Mouse (Mus musculus): ENCODE results near the gene Ttc38. TPM values are rescaled to one million over a fixed set of nuclear protein-coding genes. Genes with fewer than 3 reads are reported as not detected.
A peak's percentile ranks its signal among the peaks of the same experiment; 100 is the strongest.

The Ttc38 gene
- total and polyA plus RNA-seq, 3 experiments: 2.1 to 4.2 TPM; not detected in 1

GRCm38 (mm10) chr15:85878848-85879497 lies 46.9 kb downstream of the Ttc38 start, which contains the start of gene Trmu (continued):
- peak; percentile 51 for TF ChIP-seq RAD21 (IDR thresholded peaks at IDR 0.05; ENCODE audit: low read depth, low read length)
- 0 out of 2 replicates have a peak, but pooled peaks have one; percentile 14 for TF ChIP-seq NRF1 (IDR thresholded peaks at IDR 0.05; ENCODE audit: insufficient read depth, low read depth, low read length, poor library complexity, severe bottlenecking)
- peak in 1 of 2 experiments; percentile 22; a peak in 1 of 4 replicates for TF ChIP-seq EP300 (IDR thresholded peaks at IDR 0.05; ENCODE audit: low read depth in 1 of 2, low read length in 2 of 2)
- TF ChIP-seq ZNF384 (IDR thresholded peaks at IDR 0.05; ENCODE audit: low read depth, low read length): 0 out of 2 replicates have a peak, but pooled peaks have one; percentile 6
- TF ChIP-seq MXI1 (IDR thresholded peaks at IDR 0.05; ENCODE audit: low read depth, low read length): peak; percentile 81
- peak; percentile 82 for TF ChIP-seq NELFE (IDR thresholded peaks at IDR 0.05; ENCODE audit: low read depth, low read length)
- peak; percentile 33; the same call in 1 of the 2 replicates for TF ChIP-seq RCOR1 (IDR thresholded peaks at IDR 0.05; ENCODE audit: low read depth, low read length)
- 0 out of 2 replicates have a peak, but pooled peaks have one; percentile 8 for TF ChIP-seq CHD1 (IDR thresholded peaks at IDR 0.05; ENCODE audit: low read depth, low read length)
- TF ChIP-seq BHLHE40 (IDR thresholded peaks at IDR 0.05; ENCODE audit: borderline replicate concordance, low read depth, low read length): peak; percentile 37; the same call in 1 of the 2 replicates
- peak; percentile 96 for TF ChIP-seq MAZ (IDR thresholded peaks at IDR 0.05; ENCODE audit: low read depth, low read length)
- TF ChIP-seq POLR2A (IDR thresholded peaks at IDR 0.05; ENCODE audit: control insufficient read depth in 1 of 2, insufficient read depth in 1 of 2, low read depth in 1 of 2, low read length in 2 of 2, poor library complexity in 1 of 2): peak; percentile 82 to 95
- peak; percentile 64; the same call in 1 of the 2 replicates for TF ChIP-seq TCF12 (IDR thresholded peaks at IDR 0.05; ENCODE audit: low read depth, low read length)
- TF ChIP-seq ELF1 (IDR thresholded peaks at IDR 0.05; ENCODE audit: low read depth, low read length): peak; percentile 47
- no peak for TF ChIP-seq KAT2A (conservative IDR thresholded peaks at IDR 0.05; ENCODE audit: low read depth, low read length)

- H3K79me2 ChIP-seq (ENCODE audit: control insufficient read depth, insufficient read depth, low read length, poor library complexity): peaks cover 7% of the 10 kb centered on the region
- H3K27me3 ChIP-seq (ENCODE audit: control insufficient read depth in 1 of 2, insufficient read depth in 2 of 2, low read length in 2 of 2): no peaks in the 10 kb centered on the region
- peaks cover 0 to 10% of the 10 kb centered on the region in 2 experiments; a peak in 2 of 4 replicates for H3K36me3 ChIP-seq (ENCODE audit: control insufficient read depth in 1 of 2, insufficient read depth in 2 of 2, low read length in 2 of 2)
- peak overlapping the region; percentile 67 for H3K27ac ChIP-seq (ENCODE audit: control insufficient read depth, low read depth, low read length)
- peak overlapping the region; percentile 91 for H3K9ac ChIP-seq (ENCODE audit: control insufficient read depth, low read depth, low read length, poor library complexity, severe bottlenecking)
- TF ChIP-seq SMC3 (IDR thresholded peaks at IDR 0.05; ENCODE audit: low read depth, low read length) (peak; percentile 9; the same call in 1 of the 2 replicates), GATA1 (IDR thresholded peaks at IDR 0.05; ENCODE audit: low read depth, low read length) (no peak)
- peaks cover 0 to 10% of the 10 kb centered on the region in 2 experiments; a peak in 3 of 4 replicates for H3K4me1 ChIP-seq (ENCODE audit: control insufficient read depth in 1 of 2, insufficient read depth in 2 of 2, low read length in 2 of 2)
- H3K9me3 ChIP-seq (replicated peaks; ENCODE audit: insufficient read depth, low read length): no peaks in the 10 kb centered on the region
- peak overlapping the region; percentile 69 to 78 for H3K4me3 ChIP-seq (ENCODE audit: control insufficient read depth in 1 of 2, insufficient read depth in 1 of 2, low read depth in 2 of 2, low read length in 2 of 2)
- no peak for DNase-seq (ENCODE audit: low read depth, low spot score)
Observed at GRCm38 (mm10) chr15:85879498-85879895, 47.4 kb downstream of the Ttc38 start.

- no peaks in the 10 kb centered on the region for H3K27me3 ChIP-seq (ENCODE audit: control insufficient read depth in 1 of 2, insufficient read depth in 2 of 2, low read length in 2 of 2)
- DNase-seq (ENCODE audit: low read depth, low spot score): no peak
- H3K79me2 ChIP-seq (ENCODE audit: control insufficient read depth, insufficient read depth, low read length, poor library complexity): no peaks in the 10 kb centered on the region; the same call in 1 of the 2 replicates
- no peak overlapping the region for H3K4me3 ChIP-seq (ENCODE audit: control insufficient read depth in 1 of 2, insufficient read depth in 1 of 2, low read depth in 2 of 2, low read length in 2 of 2)
- TF ChIP-seq TCF12 (IDR thresholded peaks at IDR 0.05; ENCODE audit: low read depth, low read length) (no peak), ZKSCAN1 (IDR thresholded peaks at IDR 0.05; ENCODE audit: low read depth, low read length) (no peak), JUND (IDR thresholded peaks at IDR 0.05; ENCODE audit: low read depth, low read length) (no peak), MAX (IDR thresholded peaks at IDR 0.05; ENCODE audit: low read length) (no peak), EP300 (IDR thresholded peaks at IDR 0.05; ENCODE audit: low read depth in 1 of 2, low read length in 2 of 2) (no peak), TBP (IDR thresholded peaks at IDR 0.05; ENCODE audit: low read depth, low read length) (no peak), RAD21 (IDR thresholded peaks at IDR 0.05; ENCODE audit: low read depth, low read length) (no peak), POLR2AphosphoS2 (IDR thresholded peaks at IDR 0.05; ENCODE audit: low read length) (no peak), USF1 (IDR thresholded peaks at IDR 0.05; ENCODE audit: low read depth, low read length) (no peak)
- peaks cover 0 to 2% of the 10 kb centered on the region in 2 experiments; a peak in 2 of 4 replicates for H3K4me1 ChIP-seq (ENCODE audit: control insufficient read depth in 1 of 2, insufficient read depth in 2 of 2, low read length in 2 of 2)
- no peak overlapping the region for H3K27ac ChIP-seq (ENCODE audit: control insufficient read depth, low read depth, low read length)
- no peak overlapping the region for H3K9ac ChIP-seq (ENCODE audit: control insufficient read depth, low read depth, low read length, poor library complexity, severe bottlenecking)
- H3K9me3 ChIP-seq (replicated peaks; ENCODE audit: insufficient read depth, low read length): no peaks in the 10 kb centered on the region
- H3K36me3 ChIP-seq (ENCODE audit: control insufficient read depth in 1 of 2, insufficient read depth in 2 of 2, low read length in 2 of 2): peaks cover 0 to 4% of the 10 kb centered on the region in 2 experiments; a peak in 2 of 4 replicates
Observed at GRCm38 (mm10) chr15:85885606-85886005, 53.5 kb downstream of the Ttc38 start.
